Mouse (Mus musculus) ES-Bruce4 (cell line): ENCODE measurements around the gene Ptprs. TPM values are rescaled to one million over a fixed set of nuclear protein-coding genes. Genes with fewer than 3 reads are reported as not detected.

Experiments
- H3K27ac ChIP-seq: 2 replicates; pipeline ENCODE4 v1.5.1; 2012; ENCODE audit warnings: low read length, inconsistent platforms; ENCODE audit not compliant: insufficient read depth
- H3K27me3 ChIP-seq: 2 replicates; pipeline ENCODE4 v1.6.1; 2012; ENCODE audit warnings: mild to moderate bottlenecking, low read length, inconsistent platforms; ENCODE audit not compliant: control insufficient read depth, poor library complexity, insufficient read depth, severe bottlenecking
- H3K36me3 ChIP-seq: 2 replicates; pipeline ENCODE4 v1.6.1; 2012; ENCODE audit warnings: inconsistent platforms, mild to moderate bottlenecking, low read length, moderate library complexity; ENCODE audit not compliant: control insufficient read depth, poor library complexity, insufficient read depth, severe bottlenecking
- H3K4me1 ChIP-seq: one replicate; pipeline ENCODE4 v1.8.1; 2011; ENCODE audit warnings: low read length; ENCODE audit not compliant: control insufficient read depth, insufficient read depth
- H3K4me3 ChIP-seq: 2 replicates; pipeline ENCODE4 v1.5.1; 2011; ENCODE audit warnings: low read depth, mild to moderate bottlenecking, low read length
- H3K9ac ChIP-seq: 2 replicates; pipeline ENCODE4 v1.6.1; 2012; ENCODE audit warnings: low read depth, mild to moderate bottlenecking, inconsistent platforms; ENCODE audit not compliant: poor library complexity, severe bottlenecking
- H3K9me3 ChIP-seq: replicated peaks from 2 replicates; pipeline ENCODE4 v1.6.1; 2012; ENCODE audit warnings: mild to moderate bottlenecking, low read length, inconsistent platforms; ENCODE audit not compliant: control insufficient read depth, poor library complexity, insufficient read depth, severe bottlenecking
- CTCF ChIP-seq: IDR thresholded peaks from one replicate; pipeline ENCODE4 v1.8.1; 2011; ENCODE audit warnings: low read depth, low read length
- EP300 ChIP-seq: IDR thresholded peaks from 2 replicates; pipeline ENCODE4 v1.6.1; 2011; ENCODE audit warnings: low read depth, low read length; ENCODE audit not compliant: insufficient read depth
- POLR2A ChIP-seq: IDR thresholded peaks from one replicate; pipeline ENCODE4 v1.8.1; 2011; ENCODE audit warnings: low read length; ENCODE audit not compliant: insufficient read depth
- polyA plus RNA-seq: library from polyadenylated mRNA; stranded (reverse); fragments of >200 nt; gene quantifications from 2 replicates; pipeline ENCODE4 v1.2.4, GENCODE M21; 2011; ENCODE audit warnings: low read depth; ENCODE audit not compliant: missing spikeins, insufficient read depth, insufficient read length

Gene Ptprs
- polyA plus RNA-seq, 1 experiment, result 159 TPM

- Histone ChIP-seq H3K27me3 (no peaks in the 10 kb centered on the region), H3K27ac (no peak overlapping the region), H3K4me3 (no peak overlapping the region), H3K9me3 (no peaks in the 10 kb centered on the region), H3K36me3 (no peaks in the 10 kb centered on the region), H3K9ac (no peak overlapping the region), H3K4me1 (no peaks in the 10 kb centered on the region)
- TF ChIP-seq CTCF, result no peak
- no peak for TF ChIP-seq POLR2A
- TF ChIP-seq EP300, result no peak
Observed at GRCm38 (mm10) chr17:56382997-56383396, 93.3 kb downstream of the Ptprs start.

GRCm38 (mm10) chr17:56381183-56381582 lies 95.1 kb downstream of the Ptprs start:
- no peaks in the 10 kb centered on the region for H3K4me1 ChIP-seq
- no peaks in the 10 kb centered on the region for H3K27me3 ChIP-seq
- no peak for TF ChIP-seq CTCF
- TF ChIP-seq POLR2A, result no peak
- TF ChIP-seq EP300, result no peak
- H3K27ac ChIP-seq, result no peak overlapping the region
- H3K4me3 ChIP-seq, result no peak overlapping the region
- H3K9ac ChIP-seq, result no peak overlapping the region
- H3K36me3 ChIP-seq, result no peaks in the 10 kb centered on the region
- no peaks in the 10 kb centered on the region for H3K9me3 ChIP-seq

GRCm38 (mm10) chr17:56380286-56380685 lies 96.0 kb downstream of the Ptprs start:
- Histone ChIP-seq H3K36me3 (no peaks in the 10 kb centered on the region), H3K9ac (no peak overlapping the region), H3K4me3 (no peak overlapping the region), H3K4me1 (no peaks in the 10 kb centered on the region), H3K27me3 (no peaks in the 10 kb centered on the region), H3K9me3 (no peaks in the 10 kb centered on the region), H3K27ac (no peak overlapping the region)
- no peak for TF ChIP-seq CTCF
- no peak for TF ChIP-seq POLR2A
- no peak for TF ChIP-seq EP300

DNA sequence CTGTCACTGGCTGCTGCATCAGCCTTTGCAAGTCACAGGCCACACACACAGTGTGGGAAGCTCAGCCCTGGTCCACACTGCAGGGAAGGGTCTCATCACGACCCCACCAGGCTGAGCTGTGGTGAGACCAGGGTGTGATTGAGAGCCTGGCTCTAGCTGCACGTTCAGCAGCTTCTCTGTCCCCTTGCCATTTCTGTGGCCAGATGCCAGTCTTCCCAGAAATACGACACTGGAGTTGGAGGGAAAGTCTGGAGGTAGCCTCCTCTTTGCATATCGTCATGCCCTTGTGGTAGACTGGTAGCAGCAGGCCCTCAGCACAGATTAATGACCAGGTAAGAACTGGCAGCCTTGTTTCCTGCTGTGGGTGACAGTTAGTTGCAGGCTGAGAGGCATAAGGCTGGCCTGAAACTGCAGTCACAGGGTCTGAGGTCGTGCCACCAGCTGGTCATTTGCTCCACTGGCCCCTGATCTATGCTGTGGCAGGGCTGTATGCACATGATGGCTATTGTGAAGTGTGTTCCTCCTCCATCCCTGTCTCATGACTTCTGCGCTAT lies 96.9 kb downstream of the Ptprs start:
- H3K27ac ChIP-seq, result no peak overlapping the region
- no peaks in the 10 kb centered on the region for H3K27me3 ChIP-seq
- H3K4me3 ChIP-seq, result no peak overlapping the region
- H3K4me1 ChIP-seq, result no peaks in the 10 kb centered on the region
- H3K36me3 ChIP-seq, result no peaks in the 10 kb centered on the region
- H3K9me3 ChIP-seq, result no peaks in the 10 kb centered on the region
- no peak overlapping the region for H3K9ac ChIP-seq
- TF ChIP-seq POLR2A, result no peak
- no peak for TF ChIP-seq CTCF
- TF ChIP-seq EP300, result no peak

GRCm38 (mm10) chr17:56374851-56375250 lies 101.4 kb downstream of the Ptprs start:
- no peak overlapping the region for H3K4me3 ChIP-seq
- TF ChIP-seq CTCF (no peak), POLR2A (no peak), EP300 (no peak)
- no peaks in the 10 kb centered on the region for H3K36me3 ChIP-seq
- H3K9ac ChIP-seq, result no peak overlapping the region
- H3K27ac ChIP-seq, result no peak overlapping the region
- no peaks in the 10 kb centered on the region for H3K9me3 ChIP-seq
- H3K27me3 ChIP-seq, result no peaks in the 10 kb centered on the region
- H3K4me1 ChIP-seq, result no peaks in the 10 kb centered on the region

DNA sequence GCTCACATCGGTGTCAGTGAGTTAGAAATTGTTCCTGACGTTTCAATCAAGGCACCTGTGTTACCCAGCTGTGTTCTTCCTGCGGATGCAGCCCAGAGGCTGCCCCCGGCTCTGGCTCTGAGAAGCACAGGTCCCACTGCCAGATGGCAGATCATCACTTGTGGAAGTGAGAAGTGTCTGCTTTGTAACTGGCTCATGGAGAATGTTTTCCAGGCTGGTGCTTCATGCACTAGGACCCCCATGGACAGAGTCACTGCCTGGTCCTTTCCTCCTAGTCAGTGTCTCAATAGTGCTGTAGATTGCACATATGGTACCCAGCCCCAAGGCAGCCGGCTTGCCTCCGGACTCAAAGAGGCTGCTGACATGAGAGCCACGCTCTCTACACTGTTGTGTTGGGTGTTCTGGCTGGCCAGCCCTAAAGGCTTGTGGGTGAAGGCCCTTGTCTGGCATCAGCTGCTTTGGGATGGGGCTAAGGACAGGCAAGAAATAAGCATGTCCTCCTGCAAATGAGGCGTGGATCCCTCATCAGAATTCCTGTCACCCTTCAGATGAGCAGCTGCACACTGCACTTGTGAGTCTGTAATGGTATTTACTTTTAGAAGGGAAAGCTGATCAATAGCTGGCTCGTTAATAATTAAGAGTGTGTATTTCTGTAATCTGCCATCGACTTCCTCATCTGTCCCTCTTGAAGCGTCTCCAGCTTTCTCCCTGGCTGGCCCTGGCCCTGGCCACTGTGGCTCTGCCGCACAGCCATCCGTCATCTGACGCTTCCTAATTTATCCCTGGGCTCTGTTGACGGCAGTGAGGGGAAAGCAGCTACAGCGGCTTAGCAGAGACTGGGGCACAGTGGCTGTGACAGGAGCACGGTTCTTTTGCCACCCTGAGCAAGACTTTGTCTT lies 102.9 kb downstream of the Ptprs start:
- no peaks in the 10 kb centered on the region for H3K9me3 ChIP-seq
- no peaks in the 10 kb centered on the region for H3K36me3 ChIP-seq
- no peak for TF ChIP-seq CTCF
- no peak for TF ChIP-seq POLR2A
- TF ChIP-seq EP300, result no peak
- H3K27ac ChIP-seq, result no peak overlapping the region
- no peaks in the 10 kb centered on the region for H3K4me1 ChIP-seq
- no peaks in the 10 kb centered on the region for H3K27me3 ChIP-seq
- no peak overlapping the region for H3K4me3 ChIP-seq
- H3K9ac ChIP-seq, result no peak overlapping the region
